Mouse (Mus musculus) liver, embryonic 14.5 days (tissue): ENCODE measurements around the gene Fgd4. TPM values are rescaled to one million over a fixed set of nuclear protein-coding genes. Genes with fewer than 3 reads are reported as not detected.
"Not testable (repeated sequence)": the region's sequence is repeated elsewhere in the genome, so short reads cannot be mapped to it uniquely, and the experiment has no call there.

ENCODE experiments used
- ATAC-seq: fragments of 200-750 bp; cut with Nextera tagmentation; 2 replicates; pipeline ENCODE4 v1.8.0; 2017; ENCODE audit warnings: moderate number of reproducible peaks, mild to moderate bottlenecking, moderate library complexity; ENCODE audit not compliant: insufficient read depth
- DNase-seq, 3 experiments: peaks; one replicate each; pipeline ENCODE4 v3.0.0-alpha.2; 2012 to 2013; ENCODE audit warnings: low read depth in 3 of 3, low spot score in 3 of 3
- H3K27ac ChIP-seq: fragments of 300-500 bp; sonication (generic); 2 replicates; pipeline ENCODE4 v1.5.1; 2014; ENCODE audit warnings: moderate library complexity, mild to moderate bottlenecking, control low read depth, inconsistent platforms
- H3K27me3 ChIP-seq: fragments of 300-500 bp; sonication (generic); 2 replicates; pipeline ENCODE4 v1.6.1; 2014; ENCODE audit warnings: mild to moderate bottlenecking, low read length, moderate library complexity; ENCODE audit not compliant: control insufficient read depth, insufficient read depth
- H3K36me3 ChIP-seq: fragments of 300-500 bp; sonication (generic); replicated peaks from 2 replicates; pipeline ENCODE4 v1.6.1; 2014; ENCODE audit warnings: low read depth; ENCODE audit not compliant: control insufficient read depth, insufficient read depth
- H3K4me1 ChIP-seq, 2 experiments: fragments of 200-500 bp in 1 of 2; fragments of 300-500 bp in 1 of 2; sonication (generic) in 1 of 2; replicated peaks; 2 replicates each; pipeline ENCODE4 v1.6.1; 2012 to 2014; ENCODE audit warnings: antibody characterized with exemption in 1 of 2, inconsistent platforms in 1 of 2, low read length in 1 of 2; ENCODE audit not compliant: control insufficient read depth in 2 of 2, insufficient read depth in 2 of 2
- H3K4me2 ChIP-seq: fragments of 300-500 bp; sonication (generic); 2 replicates; pipeline ENCODE4 v1.6.1; 2014; ENCODE audit warnings: low read depth, mild to moderate bottlenecking, control low read depth, moderate library complexity
- H3K4me3 ChIP-seq, 2 experiments: fragments of 200-500 bp in 1 of 2; fragments of 300-500 bp in 1 of 2; sonication (generic) in 1 of 2; 2 replicates each; pipeline ENCODE4 v1.5.1; 2012 to 2014; ENCODE audit warnings: low read depth in 2 of 2, low read length in 2 of 2, mild to moderate bottlenecking in 2 of 2, control low read depth in 1 of 2, inconsistent platforms in 1 of 2, moderate library complexity in 1 of 2; ENCODE audit not compliant: insufficient read depth in 1 of 2
- H3K9ac ChIP-seq: fragments of 300-500 bp; sonication (generic); replicated peaks from 2 replicates; pipeline ENCODE4 v1.6.1; 2014; ENCODE audit warnings: mild to moderate bottlenecking, control low read depth, moderate library complexity
- H3K9me3 ChIP-seq: fragments of 300-500 bp; sonication (generic); 2 replicates; pipeline ENCODE4 v1.6.1; 2016; ENCODE audit warnings: low read length, mixed read lengths; ENCODE audit not compliant: control insufficient read depth
- CTCF ChIP-seq: IDR thresholded peaks from 2 replicates; pipeline ENCODE4 v1.5.1; 2016; ENCODE audit warnings: antibody characterized with exemption, low read depth, control low read depth
- EP300 ChIP-seq: IDR thresholded peaks from 2 replicates; pipeline ENCODE4 v1.6.1; 2016; ENCODE audit warnings: antibody characterized with exemption, low read depth
- WGBS: fragments of 180-500 bp; shearing (Covaris S2); extraction: QIAGEN DNeasy Blood & Tissue Kit; methylation state at CpG from one replicate; pipeline ENCODE4 v1.1.7; 2014; ENCODE audit not compliant: insufficient replicate concordance; 5-methylcytosine and 5-hydroxymethylcytosine counted together
- polyA plus RNA-seq, 2 experiments: library from polyadenylated mRNA; depleted of rRNA in 1 of 2; stranded (reverse) in 1 of 2; unstranded in 1 of 2; fragments of >200 nt; fragmentation: Nextera tagmentation in 1 of 2; extraction: Ambion mirVana in 1 of 2; gene quantifications; 2 replicates each; pipeline versions ENCODE4 v1.2.1 to v1.2.3; 2012 to 2014

Gene Fgd4
- polyA plus RNA-seq, 2 experiments, result 0.75 to 1.7 TPM

GRCm38 (mm10) chr16:16450021-16450420 lies 150.3 kb downstream of the Fgd4 start:
- 49% methylated on average over 1 of the region's 1 CpGs for WGBS
- H3K4me2 ChIP-seq, result no peak overlapping the region
- ATAC-seq, result no peak

GRCm38 (mm10) chr16:16438436-16438835 lies 161.9 kb downstream of the Fgd4 start:
- Histone ChIP-seq H3K9ac (no peak overlapping the region), H3K4me2 (no peak overlapping the region), H3K36me3 (no peaks in the 10 kb centered on the region), H3K27me3 (no peaks in the 10 kb centered on the region), H3K27ac (no peak overlapping the region), H3K4me1 (no peaks in the 10 kb centered on the region), H3K4me3 (no peak overlapping the region), H3K9me3 (no peaks in the 10 kb centered on the region)
- DNase-seq, result no peak
- TF ChIP-seq EP300 (no peak), CTCF (no peak)
- ATAC-seq, result no peak
- WGBS, result 3% methylated on average over 1 of the region's 1 CpGs

More at GRCm38 (mm10) chr16:16450021-16450420, 150.3 kb downstream of the Fgd4 start:
- H3K4me3 ChIP-seq, result no peak overlapping the region
- H3K9me3 ChIP-seq, result no peaks in the 10 kb centered on the region
- no peaks in the 10 kb centered on the region for H3K4me1 ChIP-seq
- no peak for TF ChIP-seq CTCF
- no peak for TF ChIP-seq EP300
- no peaks in the 10 kb centered on the region for H3K36me3 ChIP-seq
- H3K9ac ChIP-seq, result no peak overlapping the region
- no peak for DNase-seq
- H3K27me3 ChIP-seq, result no peaks in the 10 kb centered on the region
- no peak overlapping the region for H3K27ac ChIP-seq

GRCm38 (mm10) chr16:16422456-16422855 lies 177.9 kb downstream of the Fgd4 start:
- Histone ChIP-seq H3K27ac (no peak overlapping the region), H3K9ac (no peak overlapping the region), H3K27me3 (no peaks in the 10 kb centered on the region), H3K4me2 (no peak overlapping the region), H3K4me3 (no peak overlapping the region), H3K4me1 (no peaks in the 10 kb centered on the region), H3K9me3 (no peaks in the 10 kb centered on the region), H3K36me3 (no peaks in the 10 kb centered on the region)
- WGBS, result 68% methylated on average over 2 of the region's 2 CpGs
- no peak for DNase-seq
- no peak for TF ChIP-seq CTCF
- no peak for TF ChIP-seq EP300
- no peak for ATAC-seq

GRCm38 (mm10) chr16:16367217-16367616 lies 233.1 kb downstream of the Fgd4 start:
- H3K27ac ChIP-seq, DNase-seq, H3K4me2 ChIP-seq, H3K36me3 ChIP-seq, H3K27me3 ChIP-seq, ATAC-seq, H3K4me1 ChIP-seq, H3K9me3 ChIP-seq, H3K9ac ChIP-seq, H3K4me3 ChIP-seq: not testable (repeated sequence)
- 71% methylated on average over 8 of the region's 9 CpGs for WGBS

Other genes starting within 250 kb of the Fgd4 start
- gene Dnm1l, start 241.6 kb downstream of the Fgd4 start, polyA plus RNA-seq (2012; rRNA removed), result 9.4 and 15.3 TPM in 2 replicates
- 19.6 and 21.3 TPM in 2 replicates for gene Dnm1l, start 241.6 kb downstream of the Fgd4 start, polyA plus RNA-seq (2014; fragmentation: Nextera tagmentation; extraction: Ambion mirVana)
- gene Olfr19, start 75.9 kb upstream of the Fgd4 start, polyA plus RNA-seq (2012; rRNA removed), result not detected in 2 replicates
- gene Olfr19, start 75.9 kb upstream of the Fgd4 start, polyA plus RNA-seq (2014; fragmentation: Nextera tagmentation; extraction: Ambion mirVana), result not detected in 2 replicates
- gene Spag6l, start 228.9 kb upstream of the Fgd4 start, polyA plus RNA-seq (2012; rRNA removed), result 0.02 TPM in 2 replicates
- gene Spag6l, start 228.9 kb upstream of the Fgd4 start, polyA plus RNA-seq (2014; fragmentation: Nextera tagmentation; extraction: Ambion mirVana), result not detected in 2 replicates